Mouse (Mus musculus) right cerebral cortex, postnatal 14 days (tissue): ENCODE measurements around the gene Tas2r114.

Experiments used
- DNase-seq: peaks from one replicate; pipeline ENCODE4 v3.0.0; 2022

Tas2r114 gene

GRCm38 (mm10) chr6:131689963-131690362 is at the start of gene Tas2r114:
Gene Tas2r114, minus strand, starts transcription at chr6:131690063.
- no peak for DNase-seq

- DNase-seq = no peak
Measured at GRCm38 (mm10) chr6:131712803-131713202, 22.9 kb upstream of the Tas2r114 start.

- no peak for DNase-seq
Measured at GRCm38 (mm10) chr6:131687395-131687794, 2.5 kb downstream of the Tas2r114 start, which contains the start of gene Tas2r105. Gene Tas2r105, minus strand, starts transcription at chr6:131687495.

- no peak for DNase-seq
Measured at GRCm38 (mm10) chr6:131685644-131686043, 4.2 kb downstream of the Tas2r114 start, which contains the start of gene Tas2r104. Gene Tas2r104, minus strand, starts transcription at chr6:131685744.

GRCm38 (mm10) chr6:131678786-131679185 is 11.1 kb downstream of the Tas2r114 start, which contains the start of gene Tas2r106:
Gene Tas2r106, minus strand, starts transcription at chr6:131678886.
- no peak for DNase-seq

GRCm38 (mm10) chr6:131660049-131660448 is 29.8 kb downstream of the Tas2r114 start, which contains the start of gene Tas2r107:
Gene Tas2r107, minus strand, starts transcription at chr6:131660149.
- DNase-seq = no peak
